Mouse (Mus musculus) CH12.LX (cell line): ENCODE measurements around the gene Tomm40.

Experiments used
- CHD2 ChIP-seq: IDR thresholded peaks from 2 replicates; pipeline ENCODE4 v1.6.1; 2011; ENCODE audit warnings: low read length, improper control_type of control experiment
- CTCF ChIP-seq, 2 experiments: IDR thresholded peaks in 1 of 2; conservative IDR thresholded peaks in 1 of 2; 2 replicates each; pipeline ENCODE4 v1.5.1; 2011 to 2012; ENCODE audit warnings: low read depth in 2 of 2, low read length in 2 of 2, improper control_type of control experiment in 1 of 2, inconsistent platforms in 1 of 2, mild to moderate bottlenecking in 1 of 2, moderate library complexity in 1 of 2
- EP300 ChIP-seq: IDR thresholded peaks from 2 replicates; pipeline ENCODE4 v1.6.1; 2011; ENCODE audit warnings: low read length, improper control_type of control experiment
- KAT2A ChIP-seq: IDR thresholded peaks from 2 replicates; pipeline ENCODE4 v1.6.1; 2012; ENCODE audit warnings: low read length, improper control_type of control experiment, inconsistent platforms; ENCODE audit not compliant: insufficient replicate concordance
- MEF2A ChIP-seq: IDR thresholded peaks from 2 replicates; pipeline ENCODE4 v1.6.1; 2014; ENCODE audit warnings: low read depth, mild to moderate bottlenecking, inconsistent platforms, low read length, improper control_type of control experiment, borderline replicate concordance
- MXI1 ChIP-seq: IDR thresholded peaks from 2 replicates; pipeline ENCODE4 v1.6.1; 2011; ENCODE audit warnings: mild to moderate bottlenecking, low read depth, low read length, improper control_type of control experiment
- USF1 ChIP-seq: IDR thresholded peaks from 2 replicates; pipeline ENCODE4 v1.6.1; 2014; ENCODE audit warnings: low read depth, mild to moderate bottlenecking, inconsistent platforms, low read length, improper control_type of control experiment
- ZNF384 ChIP-seq: IDR thresholded peaks from 2 replicates; pipeline ENCODE4 v1.6.1; 2012; ENCODE audit warnings: low read depth, low read length, improper control_type of control experiment, inconsistent platforms

DNA sequence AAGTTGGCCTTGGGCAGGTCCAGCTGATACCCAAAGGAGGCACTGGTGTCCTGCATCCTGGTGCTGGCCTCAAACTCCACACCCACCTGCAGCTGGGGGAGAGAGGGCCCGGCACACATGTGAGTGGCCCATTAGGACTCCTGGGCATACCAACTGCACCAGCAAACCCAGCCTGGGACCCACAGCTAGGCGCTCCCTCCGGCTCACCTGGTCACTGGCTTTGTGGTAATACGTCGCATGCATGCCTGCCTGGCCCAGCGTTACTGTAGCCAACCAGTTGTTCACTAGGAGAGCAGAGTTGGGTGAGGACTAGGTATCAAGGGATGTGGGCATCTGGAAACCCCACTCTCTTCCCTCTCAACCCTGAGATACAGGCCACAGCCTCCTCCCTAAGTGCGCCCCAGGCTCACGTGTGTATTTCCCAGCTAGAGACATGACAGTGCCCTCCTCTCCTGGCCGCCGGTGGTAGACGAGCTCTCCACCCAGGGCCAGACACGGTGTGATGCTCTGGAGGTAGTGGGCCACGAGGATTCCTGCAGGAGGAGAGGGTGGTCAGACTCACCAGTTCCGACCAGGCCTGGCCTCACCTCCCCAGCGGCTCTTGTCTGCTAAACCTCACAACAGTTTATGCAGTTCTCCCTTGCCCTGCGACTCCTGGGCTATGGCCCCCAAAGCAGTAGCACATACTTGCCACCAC, 12.2 kb downstream of the Tomm40 start:
- no peak for TF ChIP-seq KAT2A
- no peak for TF ChIP-seq CHD2
- no peak for TF ChIP-seq ZNF384
- no peak for TF ChIP-seq CTCF (conservative IDR thresholded peaks at IDR 0.05 in 1 of 2, IDR thresholded peaks at IDR 0.05 in 1 of 2; ENCODE audit: low read depth in 2 of 2, low read length in 2 of 2)
- TF ChIP-seq MXI1 = no peak
- TF ChIP-seq MEF2A = no peak
- TF ChIP-seq USF1 = no peak
- TF ChIP-seq EP300 = no peak
